Mouse (Mus musculus) megakaryocyte, adult 5-6 weeks (primary cell): ENCODE results near the gene Shh. TPM values are rescaled to one million over a fixed set of nuclear protein-coding genes. Genes with fewer than 3 reads are reported as not detected.

Source experiments
- ATAC-seq: 2 replicates; pipeline ENCODE4 v1.8.0; 2016; ENCODE audit warnings: mild to moderate bottlenecking, inconsistent platforms; ENCODE audit not compliant: poor library complexity, severe bottlenecking
- total RNA-seq, 2 experiments: library from RNA; stranded (forward) in 1 of 2; stranded (reverse) in 1 of 2; fragments of 153-499, 151-499 nt in 1 of 2; fragments of 221-1000, 200-1000 nt in 1 of 2; gene quantifications; 2 replicates each; pipeline versions ENCODE4 v1.2.3 to v1.2.4; 2015 to 2017

Gene Shh
- total RNA-seq (2015) (not detected in 2 replicates), total RNA-seq (2017) (not detected in 2 replicates)

DNA sequence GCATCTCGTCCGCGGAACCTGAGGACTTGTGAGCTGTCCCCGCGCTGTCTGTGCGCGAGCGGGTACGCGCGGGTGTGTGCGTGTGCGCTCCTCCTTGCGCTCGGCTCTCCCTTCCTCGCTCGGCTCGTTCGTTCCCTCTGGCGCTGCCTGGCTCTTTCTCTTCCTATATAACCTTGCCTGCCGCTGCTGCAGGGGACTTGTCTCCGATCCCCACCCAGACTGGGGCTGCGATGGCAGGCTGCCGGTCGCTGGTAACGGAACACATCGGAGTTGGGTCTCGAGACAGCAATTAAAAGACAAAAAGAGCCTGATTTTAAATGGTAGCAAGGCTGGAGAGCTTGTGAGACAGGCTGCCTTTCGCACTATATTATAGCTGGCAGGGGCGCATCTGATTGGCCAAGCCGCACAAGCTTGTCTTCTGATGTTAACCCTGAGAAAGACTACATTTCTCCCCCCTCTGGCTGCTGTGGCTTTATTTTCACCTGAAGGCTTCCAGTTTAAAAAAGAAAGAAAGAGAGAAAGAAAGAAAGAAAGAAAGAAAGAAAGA lies at the start of gene Shh:
Shh (minus strand) TSS at position 497 of the 547 bp plus-strand sequence.
- ATAC-seq, result no peak

DNA sequence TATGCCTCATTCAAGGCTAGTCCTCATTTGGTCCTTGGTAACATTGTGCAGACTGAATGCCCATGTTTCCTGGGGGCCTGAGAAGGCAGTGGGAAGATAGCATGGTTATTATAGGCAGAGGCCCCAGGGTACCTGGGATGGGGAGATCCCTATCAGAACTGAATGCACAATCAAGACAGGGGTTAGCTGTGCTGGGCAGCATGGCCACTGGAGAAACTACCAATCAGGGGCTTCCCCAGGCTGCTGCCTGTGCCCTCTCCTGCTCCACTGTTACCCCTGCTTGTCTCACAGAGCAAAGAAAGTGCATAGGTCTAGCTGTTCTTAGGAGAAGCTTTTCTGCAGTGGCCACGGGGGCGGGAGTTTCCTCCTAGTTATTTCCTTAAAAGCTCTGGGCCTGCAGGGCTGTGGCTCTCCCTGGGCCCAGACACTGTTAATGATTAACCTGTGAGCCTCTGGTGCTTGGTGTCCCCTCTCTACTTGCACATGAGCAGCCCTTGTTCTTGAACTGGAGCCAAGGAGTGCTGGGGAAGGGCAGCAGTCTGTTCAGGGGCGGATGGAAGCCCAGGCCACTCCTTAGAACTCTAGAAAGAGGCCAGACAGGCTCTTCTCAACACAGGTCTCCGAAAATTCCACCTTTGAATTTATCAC lies 33.9 kb upstream of the Shh start:
- ATAC-seq, result no peak

DNA sequence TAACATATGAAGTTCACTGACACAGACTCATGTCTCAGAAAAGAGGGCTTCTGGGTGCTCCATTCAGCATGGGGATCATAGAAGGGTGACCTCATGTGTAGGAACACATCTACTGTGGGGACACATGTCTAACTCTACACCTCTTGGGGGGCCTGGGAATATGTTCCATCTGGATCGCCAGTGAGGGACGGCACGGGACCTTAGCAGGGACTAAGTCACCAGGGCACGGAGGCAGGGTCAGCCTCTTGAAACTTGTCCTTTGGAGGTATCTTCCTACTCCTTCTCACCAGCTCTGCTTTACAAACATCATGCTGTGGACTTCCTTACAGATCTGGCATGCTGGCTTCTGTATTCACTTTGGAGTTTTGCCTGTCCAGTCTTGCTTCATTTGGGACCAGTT lies 31.8 kb upstream of the Shh start:
- no peak for ATAC-seq

DNA sequence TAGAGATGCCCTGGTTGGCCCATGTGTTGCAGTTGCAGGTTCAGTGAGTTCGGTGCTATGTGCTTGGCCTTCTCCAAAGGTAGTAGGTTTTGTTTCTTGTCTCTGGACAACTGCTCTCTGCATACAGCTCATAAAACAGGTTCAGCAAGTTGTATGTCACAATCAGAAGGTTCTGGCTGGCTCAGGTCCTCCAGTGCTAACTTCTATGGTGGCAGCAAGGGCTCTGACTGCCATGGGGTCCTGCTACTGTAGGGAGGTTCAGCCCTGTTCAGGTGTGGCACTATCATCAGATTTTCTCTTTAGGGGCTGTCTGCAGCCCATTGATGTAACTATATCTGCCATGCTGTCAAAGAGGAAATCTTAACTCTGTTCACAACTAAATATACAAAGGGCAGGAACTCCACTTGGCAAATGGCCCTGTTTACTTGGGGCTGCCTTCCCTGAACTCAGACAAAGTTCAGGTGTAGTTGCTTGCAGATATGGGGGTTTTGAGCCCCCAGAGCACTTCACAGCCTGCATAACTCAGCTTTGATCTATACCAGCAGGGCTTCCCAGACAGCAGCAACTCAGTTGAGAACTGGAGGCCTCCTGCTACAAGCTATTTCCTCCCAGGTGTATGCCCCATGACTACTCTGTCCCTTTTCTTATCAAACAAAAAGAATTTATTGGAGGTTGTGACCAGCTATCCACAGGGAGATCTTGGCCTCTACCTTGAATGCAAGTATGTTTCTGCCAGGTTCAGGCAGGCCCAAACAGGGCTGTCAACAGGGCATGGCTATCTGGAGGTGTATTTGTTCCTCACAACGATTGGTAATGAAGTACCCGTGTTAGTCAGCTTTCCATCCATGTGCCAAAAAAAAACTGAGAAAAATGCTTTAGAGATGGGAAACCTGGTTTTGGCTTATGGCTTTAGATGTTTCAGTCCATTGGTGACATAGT lies 28.9 kb upstream of the Shh start:
- ATAC-seq, result no peak

DNA sequence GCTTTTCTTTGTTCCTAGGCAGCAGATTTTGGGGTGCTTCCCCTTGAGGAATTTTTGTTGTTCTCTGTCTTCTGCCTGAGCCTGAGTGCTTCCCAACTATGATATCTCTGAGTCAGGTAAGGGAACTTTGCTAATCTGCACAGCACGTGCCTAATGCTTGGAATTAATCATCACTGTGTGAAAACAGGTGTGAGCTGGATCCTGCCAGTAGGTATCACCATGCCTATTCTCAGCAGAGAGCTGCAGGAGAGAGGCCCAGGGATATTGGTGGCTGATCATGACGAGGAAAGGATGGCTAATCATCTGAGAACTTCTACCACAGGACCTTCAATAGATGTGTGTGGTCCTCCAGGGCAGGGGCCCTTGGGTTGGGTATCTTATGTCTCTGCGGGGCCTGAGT lies 26.5 kb upstream of the Shh start:
- ATAC-seq, result no peak

DNA sequence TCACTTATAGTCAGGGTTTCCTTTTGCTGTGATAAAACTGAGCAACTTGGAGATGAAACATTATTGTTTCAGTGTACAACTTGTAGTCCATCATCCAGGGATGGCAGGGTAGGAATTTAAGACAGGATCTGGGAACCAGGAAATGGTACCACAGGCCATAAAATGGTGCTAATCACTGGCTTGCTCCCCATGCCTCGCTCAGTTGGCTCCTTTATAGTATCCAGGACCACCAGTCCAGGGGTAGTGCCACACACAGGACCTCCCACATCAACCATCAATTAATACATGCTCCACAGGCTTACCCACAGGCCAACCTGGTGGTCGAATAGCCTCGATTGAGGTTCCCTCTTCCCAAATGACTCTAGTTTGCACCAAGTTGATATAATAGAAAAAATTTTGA lies 15.9 kb upstream of the Shh start:
- ATAC-seq, result no peak

DNA sequence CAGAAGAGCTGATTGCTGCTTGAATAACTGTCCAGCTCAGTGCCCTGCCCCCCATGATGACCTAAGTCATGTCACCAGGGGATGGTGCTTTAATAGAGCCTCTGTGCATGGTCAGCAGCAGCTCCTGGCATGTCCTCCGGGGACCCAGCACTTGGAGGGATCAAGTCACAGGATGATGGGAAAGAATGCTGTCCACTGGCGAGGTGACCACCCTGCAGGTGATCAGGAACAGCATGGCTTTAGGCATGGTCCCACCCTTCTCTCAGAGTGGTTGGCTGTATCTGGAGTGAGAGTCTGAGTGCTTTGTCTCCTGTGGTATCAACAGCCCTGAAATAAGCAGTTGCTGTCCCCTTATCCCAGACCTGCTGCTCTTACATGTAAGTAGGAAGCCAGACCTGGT lies 14.7 kb upstream of the Shh start:
- no peak for ATAC-seq

DNA sequence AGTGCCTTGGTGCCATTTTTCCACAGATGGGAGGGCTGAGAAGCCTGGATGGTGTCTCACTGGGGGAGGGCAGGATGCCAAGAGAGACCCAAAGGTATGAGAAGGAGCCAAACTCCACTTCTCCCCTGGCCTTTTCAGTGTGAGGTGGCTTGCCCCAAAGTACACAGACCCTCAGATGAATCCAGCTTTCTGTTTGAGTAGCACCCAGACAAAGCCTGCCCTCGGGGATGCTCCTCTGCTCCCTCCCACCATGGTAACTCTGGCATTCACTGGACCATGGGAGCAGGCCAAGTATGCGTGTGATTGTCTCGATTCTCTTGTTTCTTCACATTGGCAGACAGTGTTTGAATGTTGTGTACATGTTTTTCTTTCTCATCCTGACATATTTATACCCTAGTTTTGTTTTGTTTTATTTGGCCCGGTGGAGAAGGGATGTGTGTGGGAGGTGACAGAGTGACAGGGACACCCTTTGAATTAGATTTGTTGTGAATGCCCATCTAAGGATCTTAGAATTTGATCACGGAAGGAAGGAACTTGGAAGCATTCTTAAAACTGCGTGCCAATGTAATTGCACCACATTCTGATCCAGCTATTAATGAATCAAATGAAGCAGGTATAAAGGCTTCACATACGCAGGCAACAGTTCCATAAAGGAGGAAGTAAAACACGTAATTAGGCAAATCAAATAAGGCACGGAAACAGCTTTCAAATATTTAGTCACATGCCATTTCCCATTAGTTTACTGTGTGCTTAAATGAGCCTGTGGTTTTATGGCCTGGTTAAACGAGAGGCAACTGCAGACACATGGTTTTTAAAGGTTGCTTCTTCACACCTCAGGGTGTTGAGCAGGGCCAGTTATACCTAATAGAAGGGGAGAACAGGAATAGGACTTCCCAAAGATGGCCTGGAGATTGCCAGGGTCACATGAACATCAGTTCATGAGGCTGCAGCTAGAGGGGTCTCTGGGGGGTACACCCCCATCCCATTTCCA lies 9.6 kb upstream of the Shh start:
- ATAC-seq, result no peak

DNA sequence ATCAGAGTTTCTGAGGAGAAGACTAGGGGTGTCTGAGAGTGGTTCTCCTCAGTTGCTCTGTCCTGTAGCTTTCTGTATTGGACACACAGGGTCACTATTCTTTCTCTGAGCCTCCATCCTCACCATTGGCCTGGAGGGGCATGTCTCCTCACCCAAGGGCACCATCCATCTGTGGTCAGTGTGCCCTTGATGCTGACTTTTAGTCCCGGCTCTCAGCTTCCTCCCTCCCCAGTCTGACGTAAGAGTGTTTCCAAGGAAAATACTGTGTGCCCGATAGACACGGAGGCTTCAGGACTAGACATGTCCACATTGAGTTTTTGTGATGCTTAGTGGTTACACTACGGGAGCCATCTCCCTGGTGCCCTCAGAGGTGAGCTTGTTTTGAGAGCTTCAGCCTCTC lies 6.5 kb upstream of the Shh start:
- no peak for ATAC-seq

DNA sequence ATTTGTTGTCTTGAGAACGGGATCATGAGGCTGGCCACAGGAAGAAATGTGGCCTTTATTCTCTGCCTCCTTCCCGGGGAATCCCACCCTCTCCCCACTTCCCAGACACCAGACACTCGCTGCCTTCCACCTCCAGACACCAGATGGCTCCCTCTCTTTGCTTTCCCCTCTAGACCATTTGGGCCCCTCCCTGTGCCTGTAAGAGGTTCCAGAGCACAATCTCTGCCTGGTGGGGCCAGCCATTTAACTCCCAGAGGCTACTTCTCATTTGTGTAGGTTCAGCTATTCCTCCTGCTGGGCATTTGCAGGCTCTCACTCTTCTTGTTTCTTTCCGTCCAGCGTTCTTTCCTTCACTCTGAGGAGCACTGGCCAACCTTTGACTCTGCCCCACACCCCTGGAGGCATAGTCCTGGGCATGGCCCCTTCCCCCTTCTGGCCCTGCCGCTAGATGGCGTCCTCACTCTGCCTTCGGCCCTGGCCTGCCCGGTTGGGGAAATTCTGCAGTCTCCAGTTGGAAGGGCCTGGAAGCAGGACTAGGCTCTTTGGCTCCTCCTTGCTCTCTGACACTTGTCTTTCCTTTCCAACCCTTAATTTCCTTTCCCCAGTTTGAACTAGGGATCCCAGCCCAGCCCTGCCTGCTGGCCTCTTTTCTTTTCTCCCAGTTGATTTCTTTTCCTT lies 2.6 kb upstream of the Shh start:
- no peak for ATAC-seq

DNA sequence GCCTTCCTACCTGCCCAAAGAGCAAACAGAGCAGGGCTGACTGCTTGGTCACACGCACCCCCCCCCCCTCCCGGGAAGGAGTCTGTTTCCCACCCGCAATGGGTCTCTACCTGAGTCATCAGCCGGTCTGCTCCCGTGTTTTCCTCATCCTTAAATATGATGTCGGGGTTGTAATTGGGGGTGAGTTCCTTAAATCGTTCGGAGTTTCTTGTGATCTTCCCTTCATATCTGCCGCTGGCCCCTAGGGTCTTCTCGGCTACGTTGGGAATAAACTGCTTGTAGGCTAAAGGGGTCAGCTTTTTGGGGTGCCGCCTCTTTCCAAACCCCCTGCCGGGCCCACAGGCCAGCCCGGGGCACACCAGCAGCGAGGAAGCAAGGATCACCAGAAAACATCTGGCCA lies 705 bp downstream of the Shh start:
- ATAC-seq, result no peak

DNA sequence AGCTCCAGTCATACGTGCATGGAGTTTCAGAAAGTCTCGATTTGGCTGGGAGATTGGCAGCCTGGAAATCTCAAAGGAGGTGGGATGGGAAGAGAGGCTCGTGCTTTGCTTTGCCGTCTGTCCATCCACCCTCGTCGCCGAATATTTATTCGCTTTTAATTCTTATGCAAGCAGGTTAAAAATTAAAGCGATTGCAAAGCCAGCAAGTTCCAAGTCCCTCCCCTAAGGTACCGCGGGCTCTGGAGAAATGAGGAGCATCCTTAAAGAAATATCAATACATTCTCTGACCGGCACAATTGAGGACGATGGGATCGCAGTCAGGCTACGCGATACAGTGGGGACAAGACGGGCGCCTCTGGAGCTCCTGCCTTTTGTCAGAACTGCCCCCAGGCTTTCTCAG lies 1.5 kb downstream of the Shh start:
- no peak for ATAC-seq

DNA sequence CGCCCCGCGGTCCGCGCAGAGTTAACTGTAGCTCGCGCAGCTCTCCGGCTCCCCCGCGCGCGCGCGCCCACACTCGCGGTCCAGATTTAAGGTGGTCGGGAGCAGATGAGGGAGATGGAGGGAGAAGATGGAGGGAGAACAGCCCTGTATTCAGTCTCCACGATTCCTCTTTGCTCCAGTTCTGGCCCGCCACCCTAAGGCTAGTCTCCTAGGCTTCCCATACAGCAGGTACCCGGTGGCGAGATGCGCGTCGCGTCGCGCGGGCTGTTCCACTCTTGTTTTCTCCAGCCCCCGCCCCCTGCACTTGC lies 2.0 kb downstream of the Shh start:
- no peak for ATAC-seq

DNA sequence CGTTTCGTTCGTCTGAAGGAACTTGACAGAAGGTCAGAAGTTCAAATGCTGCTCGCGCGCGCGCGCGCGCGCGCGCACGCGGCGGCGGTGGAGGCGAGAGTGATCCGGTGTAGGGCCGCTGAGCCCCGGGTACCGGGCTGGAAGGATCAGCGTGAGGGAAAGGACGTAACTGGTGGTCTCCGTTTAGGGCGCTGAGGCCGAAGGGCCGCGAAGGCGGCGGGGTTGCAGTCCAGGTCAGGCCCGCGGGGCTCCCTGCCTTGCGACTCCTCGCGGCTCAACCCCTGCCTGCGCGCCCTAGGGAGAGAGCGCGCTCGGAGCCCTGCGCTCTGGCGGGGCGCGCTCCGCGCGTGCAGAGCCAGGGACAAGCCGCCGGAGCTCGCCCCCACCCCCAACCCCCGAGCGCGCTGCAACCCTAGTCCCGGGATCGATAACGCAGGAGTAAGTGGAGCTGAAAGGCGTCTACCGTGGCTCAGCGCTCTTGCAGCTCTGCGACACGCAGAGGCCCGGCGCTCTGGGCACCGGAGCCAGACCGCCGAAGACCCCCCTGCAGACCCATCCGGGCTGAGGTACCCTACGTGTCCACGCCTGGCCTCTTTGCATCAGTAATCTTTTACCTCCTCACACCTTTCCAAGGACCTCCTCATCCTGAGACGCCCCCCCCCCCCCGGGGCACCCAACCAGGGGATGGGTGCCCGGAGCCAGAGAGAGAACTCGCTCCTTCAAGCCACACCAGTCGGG lies 2.5 kb downstream of the Shh start:
- no peak for ATAC-seq

DNA sequence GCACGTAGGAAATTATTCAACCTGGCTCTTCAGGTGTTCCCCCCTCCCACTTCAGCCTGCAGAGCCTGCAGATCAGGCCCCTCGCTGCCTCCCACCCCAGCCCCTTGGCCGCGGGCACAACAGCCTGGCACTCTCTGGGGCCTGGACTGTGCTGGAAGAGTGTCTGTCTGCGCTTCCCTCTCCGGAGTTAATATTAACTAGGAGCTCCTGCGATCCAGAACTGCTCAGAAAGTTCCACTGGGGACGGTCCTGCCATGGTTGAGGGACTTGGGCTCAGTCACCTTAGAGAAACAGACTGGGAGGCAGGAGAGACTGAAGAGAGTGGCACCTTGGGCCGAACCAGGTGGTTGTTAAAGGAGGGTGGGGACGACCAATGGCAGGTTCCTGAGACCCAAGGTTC lies 3.4 kb downstream of the Shh start:
- no peak for ATAC-seq

DNA sequence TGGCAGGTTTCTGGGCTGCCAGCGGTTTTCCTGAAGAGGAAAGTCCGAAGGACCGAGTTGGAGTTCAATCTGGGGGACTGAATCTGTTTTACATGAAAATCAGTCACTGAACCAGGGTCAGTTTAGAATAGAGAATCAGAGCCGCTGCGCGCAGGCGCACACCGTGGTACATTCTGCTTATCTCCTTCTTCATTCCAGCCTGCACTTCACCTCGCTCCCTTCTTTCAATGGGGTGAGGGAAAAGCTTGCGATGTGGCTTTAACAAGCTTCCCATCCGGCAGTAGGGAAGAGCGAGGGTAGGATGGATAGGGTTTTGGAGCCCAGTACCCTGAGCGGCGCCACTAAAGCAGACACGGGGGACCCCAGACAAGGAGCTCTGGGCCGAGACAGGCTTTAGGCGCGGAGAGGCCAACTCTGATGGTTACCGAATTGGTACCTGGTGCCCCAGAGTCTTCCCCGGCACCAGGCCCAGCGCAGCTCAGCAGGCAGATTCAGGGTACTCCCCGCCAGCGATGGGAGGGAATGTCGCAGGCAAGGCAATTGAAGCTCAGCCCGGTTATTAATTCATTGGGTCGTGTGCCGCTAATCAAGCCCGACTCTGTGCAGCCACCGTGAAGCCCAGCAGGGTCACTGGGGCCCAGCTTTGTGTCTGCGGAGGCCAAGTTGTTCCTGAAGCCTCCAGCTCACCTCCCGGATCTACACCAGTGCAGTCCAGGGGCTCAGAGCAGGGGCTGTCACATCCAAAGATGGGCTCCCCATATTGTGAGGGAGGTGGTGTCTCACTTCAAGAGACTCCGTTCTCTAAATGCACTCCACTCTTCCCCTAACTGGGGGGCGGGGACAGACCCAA lies 4.1 kb downstream of the Shh start:
- ATAC-seq, result no peak

DNA sequence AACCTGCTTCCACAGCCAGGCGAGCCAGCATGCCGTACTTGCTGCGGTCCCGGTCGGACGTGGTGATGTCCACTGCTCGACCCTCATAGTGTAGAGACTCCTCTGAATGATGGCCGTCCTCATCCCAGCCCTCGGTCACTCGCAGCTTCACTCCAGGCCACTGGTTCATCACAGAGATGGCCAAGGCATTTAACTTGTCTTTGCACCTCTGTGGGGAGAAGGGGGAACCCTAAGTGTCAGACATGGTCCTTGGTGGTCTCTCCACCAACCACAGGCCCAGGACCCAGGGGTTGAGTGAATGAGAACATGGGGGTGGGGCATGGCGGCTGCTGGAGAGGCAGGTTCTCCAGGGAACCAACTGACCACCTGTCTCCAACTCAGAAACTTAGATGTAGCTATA lies 5.7 kb downstream of the Shh start:
- no peak for ATAC-seq

DNA sequence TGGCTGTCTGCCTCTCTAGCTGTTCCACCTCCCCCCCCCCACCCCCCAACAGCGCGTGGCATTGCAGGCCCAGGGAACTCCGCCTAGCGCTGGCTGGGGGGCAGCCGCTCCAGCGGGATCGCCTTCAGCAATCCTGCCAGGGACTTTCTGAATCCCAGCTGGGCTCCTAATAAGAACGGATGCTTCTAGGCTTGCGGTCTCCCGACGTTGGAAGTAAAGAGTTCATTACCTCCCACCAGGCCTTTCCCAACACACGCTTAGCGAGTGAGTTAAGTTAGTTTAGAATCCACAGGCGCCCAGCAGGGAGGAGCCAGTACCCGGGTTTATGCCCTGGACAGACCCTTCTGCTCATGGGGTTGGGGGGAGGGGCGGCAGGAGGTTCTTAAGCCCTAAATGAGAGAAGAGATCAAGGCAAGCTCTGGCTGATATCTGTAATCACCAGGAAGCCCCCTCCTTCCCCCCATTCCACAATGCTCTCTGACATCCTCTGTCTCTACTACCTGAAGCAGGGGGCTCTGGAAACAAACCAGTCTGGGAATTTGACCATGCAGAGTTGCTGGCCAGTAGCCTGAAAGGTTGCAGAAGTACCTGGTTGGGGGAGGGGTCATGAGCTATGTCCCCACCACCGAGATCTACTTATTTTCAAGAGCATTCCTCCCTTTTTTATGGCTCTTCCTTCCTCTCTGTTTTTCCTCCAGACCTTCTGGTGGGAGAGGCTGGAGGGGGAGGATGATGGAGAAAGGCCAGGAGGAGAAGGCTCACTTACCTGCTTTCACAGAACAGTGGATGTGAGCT lies 6.3 kb downstream of the Shh start:
- ATAC-seq, result no peak
